Mouse (Mus musculus) limb, embryonic 11.5 days (tissue): ENCODE results near the gene Cox14. TPM values are rescaled to one million over a fixed set of nuclear protein-coding genes. Genes with fewer than 3 reads are reported as not detected.

Source experiments
- ATAC-seq: fragments of 200-750 bp; cut with Nextera tagmentation; 2 replicates; pipeline ENCODE4 v1.8.0; 2017; ENCODE audit warnings: low read depth; ENCODE audit not compliant: insufficient number of reproducible peaks, low FRiP score, low TSS enrichment
- DNase-seq: peaks from one replicate; pipeline ENCODE4 v3.0.0-alpha.2; 2015; ENCODE audit warnings: low spot score
- H3K27ac ChIP-seq: fragments of 300-500 bp; sonication (generic); replicated peaks from 2 replicates; pipeline ENCODE4 v1.5.1; 2014; ENCODE audit warnings: low read depth, mild to moderate bottlenecking, low read length
- H3K27me3 ChIP-seq: fragments of 300-500 bp; sonication (generic); 2 replicates; pipeline ENCODE4 v1.6.1; 2014; ENCODE audit warnings: mild to moderate bottlenecking, low read length, mixed read lengths; ENCODE audit not compliant: control insufficient read depth, insufficient read depth
- H3K36me3 ChIP-seq: fragments of 300-500 bp; sonication (generic); 2 replicates; pipeline ENCODE4 v1.6.1; 2014; ENCODE audit warnings: mild to moderate bottlenecking, low read length, moderate library complexity, mixed read lengths; ENCODE audit not compliant: control insufficient read depth, insufficient read depth
- H3K4me1 ChIP-seq: fragments of 300-500 bp; sonication (generic); 2 replicates; pipeline ENCODE4 v1.6.1; 2014; ENCODE audit warnings: low read length, mixed read lengths; ENCODE audit not compliant: control insufficient read depth, insufficient read depth
- H3K4me2 ChIP-seq: fragments of 300-500 bp; sonication (generic); 2 replicates; pipeline ENCODE4 v1.6.1; 2014; ENCODE audit warnings: low read depth, mild to moderate bottlenecking, moderate library complexity; ENCODE audit not compliant: severe bottlenecking
- H3K4me3 ChIP-seq: fragments of 300-500 bp; sonication (generic); 2 replicates; pipeline ENCODE4 v1.5.1; 2014; ENCODE audit warnings: low read depth, low read length
- H3K9ac ChIP-seq: fragments of 300-500 bp; sonication (generic); 2 replicates; pipeline ENCODE4 v1.6.1; 2014; ENCODE audit warnings: mild to moderate bottlenecking, low read length
- H3K9me3 ChIP-seq: fragments of 300-500 bp; sonication (generic); 2 replicates; pipeline ENCODE4 v1.6.1; 2016; ENCODE audit warnings: low read length; ENCODE audit not compliant: control insufficient read depth
- WGBS: fragments of 180-500 bp; shearing (Covaris S2); extraction: QIAGEN DNeasy Blood & Tissue Kit; methylation state at CpG from one replicate; pipeline ENCODE4 v1.1.7; 2014; 5-methylcytosine and 5-hydroxymethylcytosine counted together
- polyA plus RNA-seq: library from polyadenylated mRNA; unstranded; fragments of >200 nt; fragmentation: Nextera tagmentation; extraction: Ambion mirVana; gene quantifications from 2 replicates; pipeline ENCODE4 v1.2.1, GENCODE M21; 2014

Cox14 gene
- polyA plus RNA-seq, 1 experiment from 2014 or later = 123 TPM

- Histone ChIP-seq H3K36me3 (peaks cover 5% of the 10 kb centered on the region; the same call in 1 of the 2 replicates), H3K4me3 (no peak within 1 kb of the TSS)
- ATAC-seq = no peak
Observed at GRCm38 (mm10) chr15:99717386-99718334, 7.8 kb upstream of the Cox14 start, which contains the start of gene Gpd1. TSS of gene Gpd1 (plus strand) at chr15:99717515.

GRCm38 (mm10) chr15:99718461-99719021 is 6.9 kb upstream of the Cox14 start:
- Histone ChIP-seq H3K27me3 (no peaks in the 10 kb centered on the region), H3K4me2 (no peak overlapping the region), H3K36me3 (peaks cover 1% of the 10 kb centered on the region; the same call in 1 of the 2 replicates), H3K27ac (no peak overlapping the region), H3K4me3 (no peak overlapping the region), H3K9ac (no peak overlapping the region), H3K9me3 (no peaks in the 10 kb centered on the region), H3K4me1 (peaks cover 5% of the 10 kb centered on the region; the same call in 1 of the 2 replicates)
- no peak for ATAC-seq
- 88% methylated on average over 9 of the region's 9 CpGs for WGBS
- DNase-seq = no peak

More at GRCm38 (mm10) chr15:99717386-99718334, 7.8 kb upstream of the Cox14 start, which contains the start of gene Gpd1:
- H3K4me1 ChIP-seq = no peaks in the 10 kb centered on the region
- no peak within 1 kb of the TSS for H3K9ac ChIP-seq
- no peaks in the 10 kb centered on the region for H3K9me3 ChIP-seq
- WGBS = 77% methylated on average over 26 of the region's 26 CpGs
- H3K4me2 ChIP-seq = no peak within 1 kb of the TSS
- no peak within 1 kb of the TSS for H3K27ac ChIP-seq
- no peak for DNase-seq
- H3K27me3 ChIP-seq = no peaks in the 10 kb centered on the region

- no peaks in the 10 kb centered on the region for H3K36me3 ChIP-seq
- 81% methylated on average over 8 of the region's 8 CpGs for WGBS
- H3K4me2 ChIP-seq = no peak overlapping the region
Observed at GRCm38 (mm10) chr15:99719865-99720264, 5.6 kb upstream of the Cox14 start.

GRCm38 (mm10) chr15:99721921-99722743 is 3.3 kb upstream of the Cox14 start:
- DNase-seq (no peak), ATAC-seq (no peak)
- no peaks in the 10 kb centered on the region for H3K27me3 ChIP-seq
- no peak overlapping the region for H3K27ac ChIP-seq
- no peak overlapping the region for H3K4me3 ChIP-seq
- H3K4me2 ChIP-seq = no peak overlapping the region
- H3K9me3 ChIP-seq = no peaks in the 10 kb centered on the region
- H3K36me3 ChIP-seq = no peaks in the 10 kb centered on the region
- H3K9ac ChIP-seq = no peak overlapping the region
- 83% methylated on average over 25 of the region's 25 CpGs for WGBS
- H3K4me1 ChIP-seq = peaks cover 19% of the 10 kb centered on the region; the same call in 1 of the 2 replicates

More at GRCm38 (mm10) chr15:99719865-99720264, 5.6 kb upstream of the Cox14 start:
- Histone ChIP-seq H3K9me3 (no peaks in the 10 kb centered on the region), H3K27ac (no peak overlapping the region), H3K4me1 (peaks cover 16% of the 10 kb centered on the region; the same call in 1 of the 2 replicates), H3K27me3 (no peaks in the 10 kb centered on the region), H3K9ac (no peak overlapping the region), H3K4me3 (no peak overlapping the region)
- no peak for ATAC-seq
- no peak for DNase-seq

GRCm38 (mm10) chr15:99723120-99723514 is 2.3 kb upstream of the Cox14 start:
- peak overlapping the region; percentile 8; the same call in 1 of the 2 replicates for H3K27ac ChIP-seq
- ATAC-seq = no peak

GRCm38 (mm10) chr15:99723515-99724291 is 1.7 kb upstream of the Cox14 start:
- H3K4me2 ChIP-seq = no peak overlapping the region
- peak overlapping the region; percentile 37 for H3K9ac ChIP-seq
- H3K4me3 ChIP-seq = no peak overlapping the region

More at GRCm38 (mm10) chr15:99723120-99723514, 2.3 kb upstream of the Cox14 start:
- Histone ChIP-seq H3K4me3 (no peak overlapping the region), H3K36me3 (peaks cover 5% of the 10 kb centered on the region), H3K27me3 (no peaks in the 10 kb centered on the region), H3K4me1 (peaks cover 19% of the 10 kb centered on the region; the same call in 1 of the 2 replicates), H3K4me2 (no peak overlapping the region), H3K9me3 (no peaks in the 10 kb centered on the region), H3K9ac (peak overlapping the region; percentile 37; the same call in 1 of the 2 replicates)
- 67% methylated on average over 10 of the region's 10 CpGs for WGBS
- DNase-seq = no peak

GRCm38 (mm10) chr15:99724292-99725021 is 961 bp upstream of the Cox14 start:
- ATAC-seq (0 out of 2 replicates have a peak, but pooled peaks have one; percentile 19), DNase-seq (peak; percentile 67)
- Histone ChIP-seq H3K4me2 (peak overlapping the region; percentile 47), H3K9ac (peak overlapping the region; percentile 23; the same call in 1 of the 2 replicates), H3K27me3 (no peaks in the 10 kb centered on the region), H3K4me1 (peaks cover 19% of the 10 kb centered on the region; the same call in 1 of the 2 replicates), H3K36me3 (peaks cover 10% of the 10 kb centered on the region), H3K27ac (peak overlapping the region; percentile 45; the same call in 1 of the 2 replicates), H3K9me3 (peaks cover 3% of the 10 kb centered on the region; the same call in 1 of the 2 replicates), H3K4me3 (peak overlapping the region; percentile 78)
- 15% methylated on average over 16 of the region's 16 CpGs for WGBS

More at GRCm38 (mm10) chr15:99723515-99724291, 1.7 kb upstream of the Cox14 start:
- ATAC-seq (no peak), DNase-seq (no peak)
- WGBS = 36% methylated on average over 11 of the region's 11 CpGs
- Histone ChIP-seq H3K9me3 (no peaks in the 10 kb centered on the region), H3K27ac (peak overlapping the region; percentile 45; the same call in 1 of the 2 replicates), H3K36me3 (peaks cover 5% of the 10 kb centered on the region), H3K27me3 (no peaks in the 10 kb centered on the region), H3K4me1 (peaks cover 19% of the 10 kb centered on the region; the same call in 1 of the 2 replicates)
